Mouse (Mus musculus) cerebellum, postnatal 14 days (tissue): ENCODE data around the gene Setd4.
"Not testable (repeated sequence)": the region's sequence is repeated elsewhere in the genome, so short reads cannot be mapped to it uniquely, and the experiment has no call there.

Source experiments
- DNase-seq, 2 experiments: peaks; one replicate each; pipeline ENCODE4 v3.0.0; 2021; ENCODE audit warnings: mixed read lengths in 2 of 2

Gene Setd4

GRCm38 (mm10) chr16:93603439-93604212 is at the start of gene Setd4:
Gene Setd4, minus strand, starts transcription at chr16:93604063.
- peak; percentile 97 for DNase-seq

- DNase-seq, result no peak
Observed at GRCm38 (mm10) chr16:93648441-93649183, 44.7 kb upstream of the Setd4 start.

GRCm38 (mm10) chr16:93644006-93644405 is 40.1 kb upstream of the Setd4 start:
- DNase-seq, result no peak

GRCm38 (mm10) chr16:93627761-93628400 is 24.0 kb upstream of the Setd4 start, which contains the start of gene Gm5678:
Gene Gm5678, plus strand, starts transcription at chr16:93628097.
- no peak for DNase-seq

DNA sequence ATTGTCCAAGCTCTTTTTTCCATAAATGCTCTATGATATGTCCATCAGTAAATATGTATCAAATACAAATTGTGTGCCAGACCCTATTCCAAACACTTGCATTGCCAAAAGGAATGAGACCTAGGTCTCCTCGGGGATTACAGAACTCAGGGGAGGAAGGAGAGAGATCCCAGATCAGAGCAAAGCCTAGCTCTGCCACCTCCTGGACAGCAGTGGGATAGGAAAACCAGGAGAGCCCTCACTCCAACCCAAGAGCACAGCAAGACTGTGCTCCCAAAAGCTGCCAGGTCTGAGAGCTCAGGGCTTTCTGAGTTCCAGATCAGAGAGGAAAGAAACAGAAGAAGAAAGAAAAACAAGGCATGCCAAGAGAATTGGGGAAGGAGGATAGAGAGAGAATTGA is 22.9 kb upstream of the Setd4 start:
- peak; percentile 32 to 59 for DNase-seq

DNA sequence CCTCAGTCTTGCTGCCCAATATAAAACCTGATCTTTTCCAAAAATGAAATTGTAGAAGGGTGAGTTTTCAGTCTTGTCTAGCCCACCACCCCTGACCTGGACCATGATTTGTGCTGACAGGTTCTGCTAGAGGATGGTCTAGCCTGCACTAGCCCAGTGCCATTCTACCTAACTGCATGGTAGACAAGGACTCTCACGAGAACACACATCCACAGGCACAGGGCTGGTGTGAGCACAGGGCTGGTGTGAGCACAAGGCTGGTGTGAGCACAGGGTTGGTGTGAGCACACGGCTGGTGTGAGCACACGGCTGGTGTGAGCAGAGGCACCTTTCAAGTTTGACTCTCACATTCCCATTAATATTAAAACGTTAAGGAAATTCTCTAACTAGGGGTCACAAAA is 20.8 kb upstream of the Setd4 start:
- DNase-seq, result no peak

- not testable (repeated sequence) for DNase-seq
Observed at GRCm38 (mm10) chr16:93623759-93624158, 19.9 kb upstream of the Setd4 start.

DNA sequence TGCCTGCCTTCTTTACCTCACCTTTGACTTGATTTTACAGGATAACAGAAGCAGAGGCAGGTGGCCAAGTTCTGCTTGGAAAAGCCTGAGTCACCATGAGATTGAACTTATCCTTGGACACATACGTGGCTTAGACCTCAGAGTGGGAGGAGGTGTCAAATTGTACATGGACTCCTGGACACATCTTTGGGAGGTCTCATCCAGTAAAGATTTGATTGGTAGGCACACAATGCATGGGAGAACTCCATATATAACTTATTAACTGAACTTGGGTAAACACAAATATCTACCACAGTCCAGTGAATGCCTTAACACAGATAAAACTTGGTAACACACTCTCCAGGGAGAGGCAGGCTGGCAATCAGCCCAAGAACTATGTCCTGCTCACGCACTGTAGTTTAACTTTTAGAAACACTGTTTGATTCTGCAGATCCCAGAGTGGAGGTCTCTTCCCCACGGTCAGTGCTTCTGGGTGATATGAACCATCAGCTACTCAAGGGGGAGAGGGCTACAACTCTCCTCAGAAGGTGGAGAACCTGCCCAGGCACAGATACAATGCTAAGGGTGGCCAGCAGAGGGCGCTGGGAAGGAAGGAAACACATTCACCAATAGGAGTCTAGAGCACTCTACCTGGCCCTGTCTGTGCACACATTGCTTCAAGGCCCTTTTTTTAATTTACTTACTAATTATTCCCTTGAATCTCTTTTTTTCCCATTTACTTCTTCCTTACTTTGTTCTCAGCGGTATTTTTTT is 11.4 kb upstream of the Setd4 start:
- peak; percentile 78 to 87 for DNase-seq

GRCm38 (mm10) chr16:93610961-93611360 is 7.1 kb upstream of the Setd4 start:
- no peak for DNase-seq

GRCm38 (mm10) chr16:93609796-93610195 is 5.9 kb upstream of the Setd4 start:
- no peak for DNase-seq

DNA sequence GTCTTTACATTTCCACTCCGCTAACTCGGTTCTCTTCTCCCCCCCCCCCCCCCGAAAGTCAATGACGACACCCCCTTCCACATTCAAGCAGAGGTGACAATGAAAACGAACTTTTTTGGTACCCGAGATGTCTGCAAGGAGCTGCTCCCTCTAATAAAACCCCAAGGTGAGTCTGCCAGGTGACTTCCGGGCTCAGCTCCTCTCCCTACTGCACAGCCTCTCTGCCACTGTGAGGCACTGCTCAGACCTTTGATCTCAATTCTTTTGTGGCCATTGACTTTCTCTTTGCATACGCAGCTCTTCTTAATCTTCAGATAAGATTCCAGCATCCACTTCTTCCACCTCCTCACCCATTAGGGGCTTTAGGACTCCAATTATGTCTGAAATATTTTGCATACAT is 4.9 kb upstream of the Setd4 start:
- DNase-seq, result no peak

- peak; percentile 89 to 90 for DNase-seq
Observed at GRCm38 (mm10) chr16:93607669-93608101, 3.8 kb upstream of the Setd4 start.

DNA sequence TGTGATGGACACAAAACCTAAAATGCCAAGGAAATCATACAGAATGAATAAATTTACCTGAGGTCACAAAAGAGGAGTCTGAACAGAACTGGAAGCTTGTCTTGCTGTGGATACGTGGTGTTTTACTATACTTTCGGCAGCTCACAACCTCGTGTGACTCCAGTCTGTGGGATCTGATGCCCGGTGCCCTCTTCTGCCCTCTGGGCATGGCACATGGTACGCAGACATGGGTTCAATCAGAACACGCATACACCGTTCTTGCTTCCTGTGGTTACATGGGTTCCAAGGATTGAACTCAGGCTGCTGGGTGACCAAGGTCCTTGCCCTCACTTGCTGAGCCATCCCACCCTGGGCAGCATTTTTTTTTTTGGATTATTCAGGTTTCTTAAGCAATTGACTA is 2.3 kb upstream of the Setd4 start:
- DNase-seq, result peak in 1 of 2 experiments; percentile 4

- peak in 1 of 2 experiments; percentile 18 for DNase-seq
Observed at GRCm38 (mm10) chr16:93605553-93605952, 1.7 kb upstream of the Setd4 start, which contains the start of gene Cbr1. Gene Cbr1, plus strand, starts transcription at chr16:93605853.

DNA sequence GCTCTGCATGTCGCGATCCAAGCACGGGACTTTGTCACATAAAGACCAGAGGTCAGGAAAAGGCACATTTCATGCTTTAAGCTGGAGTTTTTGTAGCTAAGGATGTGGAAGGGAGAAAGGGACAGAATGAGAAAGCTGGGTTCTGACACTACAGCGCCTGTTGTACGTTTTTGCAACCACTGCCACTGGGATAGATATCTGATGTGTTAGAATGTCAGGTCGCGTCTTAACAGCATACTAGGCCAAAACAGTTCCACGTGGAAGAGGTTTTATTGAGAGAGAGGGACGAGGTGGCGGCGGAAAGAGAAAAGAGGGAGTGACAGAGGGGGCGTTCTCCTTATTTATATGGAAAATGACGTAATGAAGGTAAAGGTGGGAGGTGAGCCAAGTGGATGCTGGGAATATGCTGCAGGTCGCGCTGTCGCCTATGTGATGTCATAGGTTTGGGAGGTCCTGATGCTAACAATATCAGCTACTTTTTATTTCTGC is 662 bp upstream of the Setd4 start:
- peak; percentile 35 to 47 for DNase-seq

DNA sequence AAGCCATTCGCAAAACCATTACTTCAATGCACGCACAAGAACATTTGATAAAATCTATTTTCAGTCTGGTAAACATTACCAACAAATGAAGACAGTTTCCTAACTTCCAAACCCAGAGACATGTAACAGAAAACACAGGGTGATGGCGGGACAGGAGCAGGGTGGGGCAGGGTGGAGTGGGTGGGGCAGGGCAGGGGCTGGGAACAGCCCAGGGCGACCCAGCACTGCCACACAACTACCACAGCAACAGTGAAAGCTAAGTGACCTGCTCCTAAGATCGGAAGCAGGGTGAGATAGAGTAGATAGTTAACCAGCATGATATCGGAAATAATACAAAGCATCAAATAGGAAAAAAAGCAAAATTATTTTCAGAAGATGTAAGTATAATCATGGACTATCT is 4.4 kb downstream of the Setd4 start:
- no peak for DNase-seq

DNA sequence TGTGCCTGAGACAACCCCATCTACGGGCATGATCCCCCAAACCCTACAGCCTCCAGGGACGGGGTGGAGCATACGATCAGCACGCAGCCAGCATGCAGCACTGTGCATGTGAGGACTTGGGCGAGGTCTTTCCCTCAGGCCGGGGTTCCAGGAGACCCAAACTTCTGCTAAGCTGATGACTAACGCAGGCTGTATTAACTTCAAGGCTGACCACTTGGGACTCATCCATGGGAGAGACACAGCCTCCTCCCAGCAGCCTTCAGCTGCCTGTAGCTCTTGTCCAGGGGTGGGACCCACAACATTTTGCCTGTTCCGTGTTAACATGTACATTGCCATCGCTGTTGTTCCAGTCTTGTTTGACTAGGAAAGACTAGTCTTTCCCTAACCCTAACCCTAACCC is 6.3 kb downstream of the Setd4 start:
- DNase-seq, result no peak

DNA sequence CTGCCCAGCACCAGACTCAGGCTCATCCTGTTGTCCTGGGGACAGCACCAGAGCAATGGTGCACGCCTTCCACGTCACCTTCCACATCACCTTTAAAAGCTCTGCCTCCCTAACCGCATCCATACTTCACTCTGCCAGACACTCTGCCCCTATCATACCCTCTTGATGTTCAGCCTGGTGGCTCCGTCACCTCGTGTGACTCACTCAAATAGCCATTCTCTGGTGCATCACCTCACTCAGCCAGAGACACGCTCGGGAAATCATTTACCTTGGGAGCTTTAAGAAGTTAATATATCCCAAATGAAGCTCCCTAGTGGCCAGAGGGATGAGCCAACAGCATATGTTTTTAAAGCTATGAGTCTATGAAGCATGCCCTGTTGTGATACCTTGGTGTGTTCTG is 7.1 kb downstream of the Setd4 start:
- no peak for DNase-seq

- no peak for DNase-seq
Observed at GRCm38 (mm10) chr16:93595766-93596165, 8.1 kb downstream of the Setd4 start.

DNA sequence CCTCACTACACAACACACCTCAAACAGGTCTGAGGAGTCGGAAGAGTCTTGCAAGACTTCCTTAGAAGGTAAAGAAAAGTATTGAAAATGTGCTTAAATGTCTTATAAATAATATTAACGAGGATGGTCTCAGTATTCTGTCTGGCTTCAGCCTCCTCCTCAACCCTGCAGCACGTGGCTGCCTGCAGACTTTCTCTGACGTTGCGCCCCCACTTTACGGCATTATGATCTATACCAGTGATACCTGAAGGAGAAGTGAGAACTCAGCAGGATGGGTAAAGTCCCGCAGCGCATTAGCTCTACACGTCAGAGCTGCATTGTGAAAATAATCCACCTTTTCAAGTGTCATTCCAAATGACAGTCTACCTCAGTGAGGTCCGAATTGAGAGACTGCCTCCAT is 9.4 kb downstream of the Setd4 start:
- no peak for DNase-seq

GRCm38 (mm10) chr16:93593406-93593805 is 10.5 kb downstream of the Setd4 start:
- no peak for DNase-seq

GRCm38 (mm10) chr16:93592711-93593110 is 11.2 kb downstream of the Setd4 start:
- no peak for DNase-seq
